Mouse (Mus musculus) left cerebral cortex, postnatal 14 days (tissue): ENCODE measurements around the gene Gm10100. TPM values are rescaled to one million over a fixed set of nuclear protein-coding genes. Genes with fewer than 3 reads are reported as not detected.
A peak's percentile ranks its signal among the peaks of the same experiment; 100 is the strongest.
"Not testable (repeated sequence)": the region's sequence is repeated elsewhere in the genome, so short reads cannot be mapped to it uniquely, and the experiment has no call there.

ENCODE experiments used
- DNase-seq, 2 experiments: peaks; one replicate each; pipeline ENCODE4 v3.0.0; 2021 to 2022; ENCODE audit warnings: low spot score in 2 of 2, mixed read lengths in 1 of 2
- intact Hi-C: fragments of 180-260 bp; cut with DNase I; formaldehyde crosslinking; loops from one replicate; pipeline ENCODE4 v1.15.1; 2025
- long read RNA-seq, 2 experiments: library from polyadenylated mRNA; stranded (forward); transcript quantifications; one replicate each; pipeline ENCODE4 v2.0.0; 2021
- total RNA-seq, 2 experiments: library from RNA; stranded (reverse); gene quantifications; 2 replicates each; pipeline ENCODE4 v1.2.3; 2021

The Gm10100 gene
- total RNA-seq: not detected
- long read RNA-seq, experiment 1: 0 reads
- long read RNA-seq, experiment 2: 0 reads

- no peak for DNase-seq
- intact Hi-C loops: no loop called here
These were observed at the start of gene Gm10100 for GRCm38 (mm10) chr10:77726186-77726585. TSS of gene Gm10100 (plus strand) at chr10:77726486.

GRCm38 (mm10) chr10:77677562-77677961 lies 48.7 kb upstream of the Gm10100 start:
- no peak for DNase-seq
- intact Hi-C loops: no loop called here

- intact Hi-C loops: no loop called here
- DNase-seq: no peak
These were observed 43.3 kb upstream of the Gm10100 start for GRCm38 (mm10) chr10:77682994-77683393.

GRCm38 (mm10) chr10:77684181-77684580 lies 42.1 kb upstream of the Gm10100 start:
- no peak for DNase-seq
- intact Hi-C loops: no loop called here

- no peak for DNase-seq
- intact Hi-C loops: no loop called here
These were observed 40.2 kb upstream of the Gm10100 start, which contains the start of gene Tspear for GRCm38 (mm10) chr10:77685895-77686664. TSS of gene Tspear (plus strand) at chr10:77686569.

- intact Hi-C loops: no loop called here
- DNase-seq: no peak
These were observed 39.3 kb upstream of the Gm10100 start for GRCm38 (mm10) chr10:77687021-77687420.

- DNase-seq, intact Hi-C loops: not testable (repeated sequence)
These were observed 35.9 kb upstream of the Gm10100 start, which contains the start of gene Gm19402 for GRCm38 (mm10) chr10:77690356-77690807. TSS of gene Gm19402 (minus strand) at chr10:77690757.

- no peak for DNase-seq
- intact Hi-C loops: no loop called here
These were observed 29.2 kb upstream of the Gm10100 start, which contains the start of gene Gm9508 for GRCm38 (mm10) chr10:77697133-77697532. TSS of gene Gm9508 (minus strand) at chr10:77697233.

GRCm38 (mm10) chr10:77706326-77706725 lies 20.0 kb upstream of the Gm10100 start, which contains the start of gene Gm10272:
TSS of gene Gm10272 (plus strand) at chr10:77706626.
- intact Hi-C loops: loop anchor here (5.0 kb wide), 1 partner anchor 171 kb away; no protein-coding TSS in a partner anchor
- DNase-seq: no peak

- DNase-seq: peak in 1 of 2 experiments; percentile 21
- intact Hi-C loops: loop anchor here (5.0 kb wide), 1 partner anchor 167 kb away; no protein-coding TSS in a partner anchor
These were observed 16.5 kb upstream of the Gm10100 start for GRCm38 (mm10) chr10:77709831-77710230.

- intact Hi-C loops, DNase-seq: not testable (repeated sequence)
These were observed 15.1 kb upstream of the Gm10100 start, which contains the start of gene Gm10024 for GRCm38 (mm10) chr10:77711157-77711556. TSS of gene Gm10024 (plus strand) at chr10:77711457.

- DNase-seq: no peak
- intact Hi-C loops: no loop called here
These were observed 12.6 kb upstream of the Gm10100 start for GRCm38 (mm10) chr10:77713734-77714133.

GRCm38 (mm10) chr10:77715507-77715906 lies 10.8 kb upstream of the Gm10100 start, which contains the start of gene Gm10142:
TSS of gene Gm10142 (plus strand) at chr10:77715807.
- intact Hi-C loops: no loop called here
- DNase-seq: no peak

- intact Hi-C loops: not testable (repeated sequence)
These were observed 6.0 kb upstream of the Gm10100 start, which contains the start of gene Krtap12-1 for GRCm38 (mm10) chr10:77720299-77720698. TSS of gene Krtap12-1 (plus strand) at chr10:77720599.

GRCm38 (mm10) chr10:77724855-77725254 lies 1.4 kb upstream of the Gm10100 start:
- intact Hi-C loops: no loop called here
- no peak for DNase-seq

More at GRCm38 (mm10) chr10:77720299-77720698, 6.0 kb upstream of the Gm10100 start, which contains the start of gene Krtap12-1:
- DNase-seq: not testable (repeated sequence)

GRCm38 (mm10) chr10:77728280-77728679 lies 2.0 kb downstream of the Gm10100 start:
- intact Hi-C loops: no loop called here
- no peak for DNase-seq

- no peak for DNase-seq
- intact Hi-C loops: no loop called here
These were observed 3.0 kb downstream of the Gm10100 start for GRCm38 (mm10) chr10:77729241-77729640.

- intact Hi-C loops: no loop called here
- DNase-seq: no peak
These were observed 9.6 kb downstream of the Gm10100 start for GRCm38 (mm10) chr10:77735928-77736327.

GRCm38 (mm10) chr10:77738929-77739328 lies 12.6 kb downstream of the Gm10100 start:
- no peak for DNase-seq
- intact Hi-C loops: no loop called here
